Mouse (Mus musculus): ENCODE measurements at regions not wholly inside any gene's neighbourhood (a gene's known extent, or its start where the extent isn't known, plus 50 kb on each side); places are given as distances from the start of the nearest gene placed in this dataset.

DNA sequence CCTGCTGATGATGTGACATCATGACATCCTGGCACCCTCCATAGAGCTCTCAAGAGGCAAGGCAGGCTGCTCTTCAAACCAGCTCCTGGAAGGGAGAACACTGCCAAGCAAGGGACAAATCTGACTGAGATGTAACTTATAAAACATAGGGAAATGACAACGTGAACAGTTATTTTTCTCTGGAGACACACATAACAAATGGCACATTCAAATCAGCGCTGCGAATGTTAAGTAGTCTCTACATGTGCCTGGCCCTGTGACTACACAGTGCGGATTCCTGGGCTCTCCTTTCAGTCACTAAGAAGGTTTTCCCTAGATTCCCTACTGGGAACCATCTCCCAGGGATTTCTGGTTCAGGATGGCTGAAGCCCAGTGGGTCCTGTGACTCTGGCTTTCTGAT, 121.4 kb upstream of the Npvf start:
- TF ChIP-seq POLR2A (IDR thresholded peaks at IDR 0.05; ENCODE audit: low read depth, low read length) (no peak), CTCF (conservative IDR thresholded peaks at IDR 0.05; ENCODE audit: insufficient read depth, insufficient read length, low read depth, low read length) (no peak)

Measured in kidney, adult 2 months (tissue).